Mouse (Mus musculus): Measurements from ENCODE around the gene Olfr854. TPM values are rescaled to one million over a fixed set of nuclear protein-coding genes. Genes with fewer than 3 reads are reported as not detected.

The Olfr854 gene
- not detected for polyA plus RNA-seq (2017; shearing (Covaris generic))

DNA sequence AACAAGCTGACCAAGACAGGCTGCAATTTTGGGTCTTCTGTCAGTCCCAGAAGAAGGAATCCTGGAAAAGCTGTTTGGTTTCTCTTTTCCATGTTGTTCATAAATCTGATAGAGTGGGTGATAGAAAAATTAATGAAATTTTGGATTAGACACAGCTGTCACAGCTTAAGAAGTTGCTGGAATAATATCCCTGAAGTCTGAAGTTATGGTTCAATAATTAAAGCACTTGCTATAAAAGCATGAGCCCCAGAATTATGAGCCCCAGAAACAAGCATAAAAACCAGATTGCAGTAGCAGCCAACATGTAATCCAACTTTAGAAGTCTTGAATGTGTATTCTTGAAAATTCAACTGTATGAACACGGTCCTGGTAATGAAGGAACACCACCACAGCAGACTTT is at the start of gene Olfr854:
Olfr854 (minus strand) TSS at position 101 of the 400 bp plus-strand sequence.
- ATAC-seq: no peak

DNA sequence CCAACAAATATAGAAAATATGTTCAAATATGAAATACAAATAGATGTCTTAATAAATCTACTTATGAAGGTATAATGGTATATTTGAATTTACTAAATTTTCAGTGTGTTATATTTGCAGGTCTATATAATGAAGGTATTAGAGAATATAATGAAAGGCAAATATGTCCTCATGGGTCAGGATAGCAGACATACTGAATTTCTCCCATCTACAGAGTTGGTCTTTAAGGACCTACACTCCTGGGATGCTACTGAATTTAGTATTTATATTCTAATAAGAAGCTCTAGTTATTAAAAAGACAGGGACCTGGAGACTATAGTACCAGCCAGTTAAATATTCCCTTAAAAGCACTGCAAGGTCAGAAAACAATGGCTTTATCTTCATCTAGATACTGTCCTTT is 15.1 kb upstream of the Olfr854 start, which contains the start of gene Olfr855:
Olfr855 (plus strand) TSS at position 301 of the 400 bp plus-strand sequence.
- no peak for ATAC-seq

GRCm38 (mm10) chr9:19540976-19541375 is 26.2 kb downstream of the Olfr854 start, which contains the start of gene Olfr853:
Olfr853 (minus strand) TSS chr9:19541076.
- ATAC-seq: no peak

Other genes with a start within 250 kb of the Olfr854 start
- not detected for gene Olfr845, start 230.9 kb downstream of the Olfr854 start, polyA plus RNA-seq (2017; shearing (Covaris generic))
- not detected for gene Olfr846, start 203.4 kb downstream of the Olfr854 start, polyA plus RNA-seq (2017; shearing (Covaris generic))
- not detected for gene Olfr847, start 188.7 kb downstream of the Olfr854 start, polyA plus RNA-seq (2017; shearing (Covaris generic))
- gene Olfr849, start 127.1 kb downstream of the Olfr854 start, polyA plus RNA-seq (2017; shearing (Covaris generic)): not detected
- not detected for gene Olfr850, start 89.1 kb downstream of the Olfr854 start, polyA plus RNA-seq (2017; shearing (Covaris generic))
- not detected for gene Olfr851, start 74.1 kb downstream of the Olfr854 start, polyA plus RNA-seq (2017; shearing (Covaris generic))
- not detected for gene Olfr853, start 26.3 kb downstream of the Olfr854 start, polyA plus RNA-seq (2017; shearing (Covaris generic))
- gene Olfr855, start 15.2 kb upstream of the Olfr854 start, polyA plus RNA-seq (2017; shearing (Covaris generic)): not detected
- 10 to 100 TPM; 31.0 to 39.7 (median 36.9) TPM for gene Zfp317, start 54.7 kb upstream of the Olfr854 start, polyA plus RNA-seq (2017; shearing (Covaris generic))
- gene Olfr857, start 142.1 kb upstream of the Olfr854 start, polyA plus RNA-seq (2017; shearing (Covaris generic)): not detected
- gene Olfr58, start 212.9 kb upstream of the Olfr854 start, polyA plus RNA-seq (2017; shearing (Covaris generic)): not detected
- gene Olfr859, start 237.5 kb upstream of the Olfr854 start, polyA plus RNA-seq (2017; shearing (Covaris generic)): not detected

All from inflammation-experienced regulatory T-cells, adult 6 months (primary cell).